Mouse (Mus musculus): ENCODE measurements around the gene 1700013F07Rik.

- TF ChIP-seq EP300 (IDR thresholded peaks at IDR 0.05; ENCODE audit: low read depth) (no peak), CTCF (IDR thresholded peaks at IDR 0.05; ENCODE audit: low read depth) (no peak)
Measured at GRCm38 (mm10) chr3:108503908-108504307, 30.0 kb upstream of the 1700013F07Rik start.

Measured in liver, embryonic 14.5 days (tissue).